Mouse (Mus musculus) megakaryocyte, embryonic 14.5 days (primary cell): ENCODE results near the gene Nmral1.
"Not testable (repeated sequence)": the region's sequence is repeated elsewhere in the genome, so short reads cannot be mapped to it uniquely, and the experiment has no call there.

Source experiments
- FLI1 ChIP-seq: IDR thresholded peaks from 2 replicates; pipeline ENCODE4 v1.6.1; 2012; ENCODE audit warnings: low read length, inconsistent platforms, mixed read lengths
- GATA1 ChIP-seq: IDR thresholded peaks from 3 replicates; pipeline ENCODE4 v1.6.1; 2012; ENCODE audit warnings: mixed read lengths, low read length, inconsistent platforms, borderline replicate concordance

DNA sequence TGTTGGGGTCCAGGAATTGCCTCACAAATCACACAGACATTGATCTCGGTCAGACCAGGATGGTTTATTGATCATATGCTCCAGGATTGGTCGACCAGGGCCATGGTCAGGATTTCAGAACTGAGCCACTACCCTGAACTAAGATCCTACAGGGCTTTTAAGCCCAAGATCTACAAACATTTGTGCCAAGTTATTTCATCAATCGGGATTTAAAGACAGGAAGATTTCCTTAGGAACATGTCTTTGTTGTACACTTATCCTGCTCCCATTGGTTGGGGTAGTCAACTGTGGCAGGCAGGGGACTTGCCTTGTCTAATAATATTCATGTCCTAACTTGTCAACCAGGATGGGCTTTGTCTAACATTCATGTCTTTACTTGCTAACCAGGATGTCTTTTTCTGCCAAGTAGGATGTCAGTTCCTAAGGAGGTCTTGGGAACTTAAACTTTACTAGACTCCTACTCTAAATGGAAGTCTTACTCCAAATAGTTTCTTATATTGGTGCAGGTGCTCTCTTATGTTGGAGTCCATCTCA is 38.2 kb downstream of the Nmral1 start:
- not testable (repeated sequence) for TF ChIP-seq GATA1, FLI1
